Mouse (Mus musculus): ENCODE results near the gene Trpv6. TPM values are rescaled to one million over a fixed set of nuclear protein-coding genes. Genes with fewer than 3 reads are reported as not detected.
A peak's percentile ranks its signal among the peaks of the same experiment; 100 is the strongest.

Trpv6 gene
- total and polyA plus RNA-seq, 3 experiments: not detected

GRCm38 (mm10) chr6:41621241-41621990 is 14.8 kb downstream of the Trpv6 start:
- 83% methylated on average over 12 of the region's 12 CpGs for WGBS
- DNase-seq: no peak
- Histone ChIP-seq H3K36me3 (ENCODE audit: control insufficient read depth, insufficient read depth, low read length) (no peaks in the 10 kb centered on the region), H3K27me3 (ENCODE audit: control insufficient read depth, insufficient read depth, low read length) (no peaks in the 10 kb centered on the region), H3K9ac (ENCODE audit: low read depth, low read length) (no peak overlapping the region), H3K27ac (no peak overlapping the region), H3K79me2 (replicated peaks; ENCODE audit: control insufficient read depth, insufficient read depth, low read length) (no peaks in the 10 kb centered on the region), H3K4me1 (ENCODE audit: control insufficient read depth, insufficient read depth, low read length) (no peaks in the 10 kb centered on the region), H3K4me3 (no peak overlapping the region)
- intact Hi-C loops (cut with DNase I): no loop called here
- TF ChIP-seq POLR2A (IDR thresholded peaks at IDR 0.05; ENCODE audit: insufficient read depth, low read depth, low read length) (no peak), EP300 (IDR thresholded peaks at IDR 0.05; ENCODE audit: insufficient read depth, low read depth, low read length) (no peak), CTCF (IDR thresholded peaks at IDR 0.05) (no peak)

DNA sequence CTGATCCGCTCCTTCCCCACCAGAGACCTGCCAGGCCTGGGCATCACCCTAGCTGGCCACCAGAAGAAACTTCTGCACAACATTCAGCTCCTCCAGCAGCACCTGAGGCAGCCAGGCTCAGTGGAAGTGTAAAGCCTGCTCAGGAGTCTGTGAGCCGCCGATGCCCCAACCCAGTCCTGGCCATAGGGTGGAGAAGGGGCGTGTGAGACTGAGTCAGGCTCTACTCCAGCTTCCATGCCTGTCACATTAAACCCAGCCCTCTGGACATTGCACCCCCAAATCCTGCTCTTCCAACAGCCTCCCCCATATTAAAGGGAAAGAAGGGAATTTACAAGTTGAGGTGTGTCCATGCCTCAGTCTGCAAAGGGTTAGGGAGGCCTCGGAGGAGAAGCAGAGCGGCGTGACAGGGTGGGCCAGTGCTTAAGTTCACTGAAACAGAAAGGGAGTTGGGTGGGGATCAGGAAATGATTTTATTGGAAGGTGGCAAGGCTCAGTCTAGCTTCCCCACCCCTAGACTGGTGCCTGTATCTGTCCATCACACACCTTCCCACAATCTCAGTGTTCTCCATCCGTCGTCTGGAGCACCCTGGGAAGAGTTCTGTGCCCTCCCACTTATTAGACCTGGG is 15.9 kb downstream of the Trpv6 start:
- no peaks in the 10 kb centered on the region for H3K79me2 ChIP-seq (replicated peaks; ENCODE audit: control insufficient read depth, insufficient read depth, low read length)
- no peak overlapping the region for H3K9ac ChIP-seq (ENCODE audit: low read depth, low read length)
- no peaks in the 10 kb centered on the region for H3K36me3 ChIP-seq (ENCODE audit: control insufficient read depth, insufficient read depth, low read length)
- intact Hi-C loops (cut with DNase I): no loop called here
- no peak for DNase-seq
- WGBS: 83% methylated on average over 9 of the region's 9 CpGs
- no peaks in the 10 kb centered on the region for H3K27me3 ChIP-seq (ENCODE audit: control insufficient read depth, insufficient read depth, low read length)
- H3K27ac ChIP-seq: no peak overlapping the region
- TF ChIP-seq EP300 (IDR thresholded peaks at IDR 0.05; ENCODE audit: insufficient read depth, low read depth, low read length) (no peak), CTCF (IDR thresholded peaks at IDR 0.05) (no peak), POLR2A (IDR thresholded peaks at IDR 0.05; ENCODE audit: insufficient read depth, low read depth, low read length) (no peak)
- no peaks in the 10 kb centered on the region for H3K4me1 ChIP-seq (ENCODE audit: control insufficient read depth, insufficient read depth, low read length)
- H3K4me3 ChIP-seq: no peak overlapping the region

GRCm38 (mm10) chr6:41607637-41608036 is 28.6 kb downstream of the Trpv6 start:
- Histone ChIP-seq H3K4me3 (no peak overlapping the region), H3K27me3 (ENCODE audit: control insufficient read depth, insufficient read depth, low read length) (no peaks in the 10 kb centered on the region), H3K9ac (ENCODE audit: low read depth, low read length) (no peak overlapping the region), H3K79me2 (replicated peaks; ENCODE audit: control insufficient read depth, insufficient read depth, low read length) (no peaks in the 10 kb centered on the region), H3K36me3 (ENCODE audit: control insufficient read depth, insufficient read depth, low read length) (no peaks in the 10 kb centered on the region), H3K4me1 (ENCODE audit: control insufficient read depth, insufficient read depth, low read length) (no peaks in the 10 kb centered on the region), H3K27ac (no peak overlapping the region)
- DNase-seq: no peak
- TF ChIP-seq EP300 (IDR thresholded peaks at IDR 0.05; ENCODE audit: insufficient read depth, low read depth, low read length) (no peak), POLR2A (IDR thresholded peaks at IDR 0.05; ENCODE audit: insufficient read depth, low read depth, low read length) (no peak), CTCF (IDR thresholded peaks at IDR 0.05) (no peak)
- WGBS: 41% methylated on average over 5 of the region's 5 CpGs
- intact Hi-C loops (cut with DNase I): no loop called here

DNA sequence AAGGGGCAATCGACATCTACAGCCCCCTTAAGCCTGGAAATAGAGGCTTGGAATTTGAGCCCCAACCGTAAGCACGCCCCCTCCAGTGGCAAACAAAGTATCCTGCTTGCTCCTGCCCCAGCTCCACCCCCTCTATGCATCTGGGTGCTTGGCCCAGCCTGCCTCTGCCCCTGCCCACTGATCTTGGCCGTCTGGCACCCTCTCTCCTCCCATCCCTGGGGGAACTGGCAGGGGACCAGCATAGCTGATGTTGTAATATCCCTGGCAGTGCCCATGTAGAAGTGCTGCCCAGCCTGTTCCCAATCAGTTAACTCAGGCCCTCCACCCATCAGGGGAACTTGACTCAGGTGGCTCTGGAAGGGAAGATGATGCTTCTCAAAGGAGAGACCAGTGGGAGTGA is 30.0 kb downstream of the Trpv6 start:
- H3K9ac ChIP-seq (ENCODE audit: low read depth, low read length): no peak overlapping the region
- WGBS: 24% methylated on average over 4 of the region's 4 CpGs
- no peak overlapping the region for H3K4me3 ChIP-seq

DNA sequence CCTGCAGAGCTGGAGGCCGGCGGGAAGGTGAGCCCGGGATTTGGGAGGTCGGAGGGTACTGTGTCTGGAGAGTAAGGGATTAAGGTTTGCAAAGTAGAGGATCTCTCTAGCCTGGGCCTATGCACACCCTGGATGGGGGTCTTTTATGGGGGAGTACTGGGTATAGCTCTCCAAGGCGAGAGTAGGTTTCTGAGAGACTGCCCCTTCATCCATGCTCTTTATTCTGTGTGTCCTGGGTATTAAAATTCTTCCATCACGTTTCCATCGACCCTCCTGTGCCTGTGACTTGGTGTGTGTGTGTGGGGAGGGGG is 30.5 kb downstream of the Trpv6 start:
- no peaks in the 10 kb centered on the region for H3K27me3 ChIP-seq (ENCODE audit: control insufficient read depth, insufficient read depth, low read length)
- H3K27ac ChIP-seq: no peak overlapping the region
- intact Hi-C loops (cut with DNase I): no loop called here

More for the DNA sequence above, 30.0 kb downstream of the Trpv6 start:
- TF ChIP-seq POLR2A (IDR thresholded peaks at IDR 0.05; ENCODE audit: insufficient read depth, low read depth, low read length): no peak
- no peak for TF ChIP-seq CTCF (IDR thresholded peaks at IDR 0.05)
- TF ChIP-seq EP300 (IDR thresholded peaks at IDR 0.05; ENCODE audit: insufficient read depth, low read depth, low read length): no peak
- Histone ChIP-seq H3K4me1 (ENCODE audit: control insufficient read depth, insufficient read depth, low read length) (no peaks in the 10 kb centered on the region), H3K27me3 (ENCODE audit: control insufficient read depth, insufficient read depth, low read length) (no peaks in the 10 kb centered on the region), H3K36me3 (ENCODE audit: control insufficient read depth, insufficient read depth, low read length) (no peaks in the 10 kb centered on the region), H3K79me2 (replicated peaks; ENCODE audit: control insufficient read depth, insufficient read depth, low read length) (no peaks in the 10 kb centered on the region), H3K27ac (no peak overlapping the region)
- intact Hi-C loops (cut with DNase I): no loop called here
- peak; percentile 37 to 57 for DNase-seq

More for the DNA sequence above, 30.5 kb downstream of the Trpv6 start:
- DNase-seq: no peak
- Histone ChIP-seq H3K36me3 (ENCODE audit: control insufficient read depth, insufficient read depth, low read length) (no peaks in the 10 kb centered on the region), H3K4me1 (ENCODE audit: control insufficient read depth, insufficient read depth, low read length) (no peaks in the 10 kb centered on the region), H3K9ac (ENCODE audit: low read depth, low read length) (peak overlapping the region; percentile 67), H3K79me2 (replicated peaks; ENCODE audit: control insufficient read depth, insufficient read depth, low read length) (no peaks in the 10 kb centered on the region), H3K4me3 (peak overlapping the region; percentile 51)
- TF ChIP-seq EP300 (IDR thresholded peaks at IDR 0.05; ENCODE audit: insufficient read depth, low read depth, low read length): no peak
- no peak for TF ChIP-seq POLR2A (IDR thresholded peaks at IDR 0.05; ENCODE audit: insufficient read depth, low read depth, low read length)
- TF ChIP-seq CTCF (IDR thresholded peaks at IDR 0.05): no peak
- WGBS: 7% methylated on average over 7 of the region's 7 CpGs
